Mouse (Mus musculus) myocyte (in vitro differentiated cells): ENCODE data around the gene Exosc5. TPM values are rescaled to one million over a fixed set of nuclear protein-coding genes. Genes with fewer than 3 reads are reported as not detected.
A peak's percentile ranks its signal among the peaks of the same experiment; 100 is the strongest.

Experiments used
- H3K27me3 ChIP-seq: one replicate; pipeline ENCODE4 v1.6.1; 2011; ENCODE audit not compliant: control insufficient read depth, insufficient read depth, insufficient read length
- H3K36me3 ChIP-seq: one replicate; pipeline ENCODE4 v1.6.1; 2011; ENCODE audit not compliant: control insufficient read depth, insufficient read depth
- H3K4me2 ChIP-seq: one replicate; pipeline ENCODE4 v1.6.1; 2011; ENCODE audit warnings: low read depth, control low read depth
- H3K4me3 ChIP-seq: one replicate; pipeline ENCODE4 v1.5.1; 2011; ENCODE audit warnings: mild to moderate bottlenecking, control low read depth, moderate library complexity
- H3K79me2 ChIP-seq: one replicate; pipeline ENCODE4 v1.6.1; 2011; ENCODE audit not compliant: control insufficient read depth, insufficient read depth
- H3ac ChIP-seq: one replicate; pipeline ENCODE4 v1.6.1; 2011; ENCODE audit not compliant: control insufficient read depth, insufficient read length
- CEBPB ChIP-seq: IDR thresholded peaks from 2 replicates; pipeline ENCODE4 v1.6.1; 2011; ENCODE audit warnings: mild to moderate bottlenecking, moderate library complexity; ENCODE audit not compliant: poor library complexity, insufficient read depth, severe bottlenecking
- E2F4 ChIP-seq: IDR thresholded peaks from one replicate; pipeline ENCODE4 v1.6.1; 2011; ENCODE audit warnings: mild to moderate bottlenecking, control low read depth, moderate library complexity; ENCODE audit not compliant: insufficient read depth
- MAX ChIP-seq: IDR thresholded peaks from one replicate; pipeline ENCODE4 v1.6.1; 2011; ENCODE audit warnings: low read depth, mild to moderate bottlenecking, control low read depth
- MYOD1 ChIP-seq, 3 experiments: IDR thresholded peaks; one replicate each; pipeline ENCODE4 v1.6.1; 2011; ENCODE audit warnings: control low read depth in 2 of 3, low read depth in 2 of 3, mild to moderate bottlenecking in 2 of 3, moderate library complexity in 1 of 3; ENCODE audit not compliant: insufficient read length in 2 of 3, control insufficient read depth in 1 of 3
- MYOG ChIP-seq, 3 experiments: IDR thresholded peaks; one replicate each; pipeline ENCODE4 v1.6.1; 2011; ENCODE audit warnings: control low read depth in 2 of 3, low read depth in 2 of 3, mild to moderate bottlenecking in 2 of 3; ENCODE audit not compliant: insufficient read length in 2 of 3, control insufficient read depth in 1 of 3, insufficient read depth in 1 of 3
- POLR2A ChIP-seq: IDR thresholded peaks from one replicate; pipeline ENCODE4 v1.6.1; 2011; ENCODE audit warnings: low read depth, mild to moderate bottlenecking, control low read depth, moderate library complexity; ENCODE audit not compliant: insufficient read length
- POLR2AphosphoS2 ChIP-seq: IDR thresholded peaks from one replicate; pipeline ENCODE4 v1.6.1; 2011; ENCODE audit warnings: low read depth, control low read depth; ENCODE audit not compliant: insufficient read length
- REST ChIP-seq: IDR thresholded peaks from one replicate; pipeline ENCODE4 v1.6.1; 2011; ENCODE audit warnings: mild to moderate bottlenecking, control low read depth, moderate library complexity; ENCODE audit not compliant: insufficient read depth, insufficient read length
- SRF ChIP-seq: IDR thresholded peaks from one replicate; pipeline ENCODE4 v1.6.1; 2011; ENCODE audit warnings: low read depth; ENCODE audit not compliant: control insufficient read depth, insufficient read length
- TCF12 ChIP-seq: IDR thresholded peaks from one replicate; pipeline ENCODE4 v1.6.1; 2011; ENCODE audit warnings: mild to moderate bottlenecking, control low read depth; ENCODE audit not compliant: poor library complexity, insufficient read depth, severe bottlenecking
- TCF3 ChIP-seq: IDR thresholded peaks from one replicate; pipeline ENCODE4 v1.6.1; 2011; ENCODE audit warnings: low read depth, control low read depth; ENCODE audit not compliant: insufficient read length
- USF1 ChIP-seq: IDR thresholded peaks from one replicate; pipeline ENCODE4 v1.6.1; 2011; ENCODE audit warnings: low read depth, mild to moderate bottlenecking, control low read depth, moderate library complexity
- polyA plus RNA-seq: library from polyadenylated mRNA; unstranded; fragments of >200 nt; fragmentation: generic; extraction: Trizol; gene quantifications from one replicate; pipeline ENCODE4 v1.2.1, GENCODE M21; 2012; ENCODE audit warnings: missing spikeins

The Exosc5 gene
- polyA plus RNA-seq, 1 experiment: 43.5 TPM

DNA sequence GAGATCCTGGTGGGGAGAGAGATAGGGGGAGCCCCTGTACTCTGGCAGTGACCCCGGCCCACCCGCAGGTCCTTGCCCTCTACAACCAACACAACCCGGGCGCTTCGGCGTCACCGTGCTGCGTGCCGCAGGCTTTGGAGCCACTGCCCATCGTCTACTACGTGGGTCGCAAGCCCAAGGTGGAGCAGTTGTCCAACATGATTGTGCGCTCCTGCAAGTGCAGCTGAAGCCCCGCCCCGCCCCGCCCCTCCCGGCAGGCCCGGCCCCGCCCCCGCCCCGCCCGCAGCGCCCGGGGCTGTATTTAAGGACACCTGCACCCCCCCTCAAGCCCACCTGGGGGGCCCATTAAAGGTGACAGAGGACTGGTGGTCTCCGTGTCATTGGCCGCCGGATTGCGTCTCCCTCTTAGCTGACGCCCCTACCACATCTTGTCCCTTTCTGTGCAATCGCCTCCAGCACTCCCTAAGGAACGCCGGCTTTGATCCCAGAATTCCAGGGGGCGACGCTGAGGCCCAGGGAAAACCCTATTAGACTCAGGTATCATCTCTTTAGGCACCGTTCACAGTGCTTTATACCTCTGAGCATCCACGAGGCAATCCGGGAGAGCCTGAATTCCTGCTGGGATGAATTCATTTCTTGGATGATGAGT, 45.9 kb downstream of the Exosc5 start:
- Histone ChIP-seq H3K4me2 (no peak overlapping the region), H3K27me3 (no peaks in the 10 kb centered on the region), H3K36me3 (peaks cover 19% of the 10 kb centered on the region), H3ac (no peak overlapping the region), H3K4me3 (no peak overlapping the region), H3K79me2 (no peaks in the 10 kb centered on the region)
- TF ChIP-seq USF1 (no peak), MAX (no peak), CEBPB (no peak), POLR2AphosphoS2 (no peak), TCF3 (no peak), MYOG (IDR thresholded peaks at IDR 0.05; ENCODE audit: control insufficient read depth in 1 of 3, insufficient read depth in 1 of 3, insufficient read length in 2 of 3, low read depth in 2 of 3) (no peak), POLR2A (no peak), E2F4 (no peak), MYOD1 (IDR thresholded peaks at IDR 0.05; ENCODE audit: control insufficient read depth in 1 of 3, insufficient read length in 2 of 3, low read depth in 2 of 3) (no peak), TCF12 (no peak), SRF (no peak), REST (no peak)

DNA sequence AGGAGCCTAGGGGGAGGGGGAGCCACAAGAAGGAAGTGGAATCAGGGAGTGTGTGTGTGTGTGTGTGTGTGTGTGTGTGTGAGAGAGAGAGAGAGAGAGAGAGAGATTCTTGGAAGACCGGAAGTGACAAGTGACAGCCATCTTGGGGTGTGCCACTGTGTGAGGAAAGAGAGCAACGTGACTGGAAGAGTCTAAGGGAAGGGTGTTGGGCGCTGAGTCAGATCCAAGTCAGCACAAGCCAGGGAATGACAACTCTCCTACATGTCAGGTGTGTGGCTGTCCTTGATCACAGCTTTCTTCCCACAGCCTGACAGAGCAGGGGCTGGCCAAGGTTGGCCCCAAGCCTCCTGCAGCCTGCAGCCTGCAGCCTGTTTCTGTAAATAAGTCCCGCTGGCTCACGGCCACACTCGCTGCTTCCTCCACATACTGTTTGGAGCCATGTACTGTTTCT, 46.9 kb downstream of the Exosc5 start:
- Histone ChIP-seq H3K27me3 (no peaks in the 10 kb centered on the region), H3ac (no peak overlapping the region), H3K4me2 (no peak overlapping the region), H3K4me3 (no peak overlapping the region), H3K36me3 (peaks cover 17% of the 10 kb centered on the region), H3K79me2 (no peaks in the 10 kb centered on the region)
- TF ChIP-seq MAX (no peak), TCF12 (no peak), MYOD1 (IDR thresholded peaks at IDR 0.05; ENCODE audit: control insufficient read depth in 1 of 3, insufficient read length in 2 of 3, low read depth in 2 of 3) (peak in 1 of 3 experiments; percentile 33)

DNA sequence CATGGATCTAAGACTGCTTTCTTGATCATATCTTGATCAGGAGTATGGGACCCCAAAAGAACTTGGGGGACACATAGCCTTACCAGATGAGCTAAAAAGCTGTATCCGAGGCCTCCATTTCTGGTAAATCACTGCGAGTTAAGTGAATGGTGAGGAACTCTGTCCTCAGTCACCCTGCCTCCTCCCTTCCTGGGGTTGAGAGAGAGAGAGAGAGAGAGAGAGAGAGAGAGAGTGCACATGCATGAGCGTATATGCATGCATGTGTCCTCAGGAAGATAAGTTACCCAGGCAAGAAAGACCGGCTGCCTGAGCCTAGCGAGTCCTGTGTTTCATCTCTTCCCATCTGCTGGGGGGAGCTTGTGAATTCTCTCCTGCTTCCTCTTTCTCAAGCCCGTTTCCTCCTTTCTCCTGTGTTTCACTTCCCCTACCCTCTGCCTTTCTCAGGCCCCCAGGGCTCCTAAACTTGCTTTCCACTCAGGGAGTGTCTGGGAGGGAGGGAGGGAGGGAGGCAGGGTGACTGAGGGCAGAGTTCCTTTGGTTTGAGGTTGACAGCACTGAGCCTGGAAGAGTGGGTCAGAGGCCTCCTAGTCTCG, 47.7 kb downstream of the Exosc5 start:
- H3ac ChIP-seq: no peak overlapping the region
- TF ChIP-seq E2F4: no peak
- TF ChIP-seq MYOG (IDR thresholded peaks at IDR 0.05; ENCODE audit: control insufficient read depth in 1 of 3, insufficient read depth in 1 of 3, insufficient read length in 2 of 3, low read depth in 2 of 3): no peak
- TF ChIP-seq USF1: no peak
- TF ChIP-seq MYOD1 (IDR thresholded peaks at IDR 0.05; ENCODE audit: control insufficient read depth in 1 of 3, insufficient read length in 2 of 3, low read depth in 2 of 3): no peak
- TF ChIP-seq CEBPB: no peak
- TF ChIP-seq POLR2AphosphoS2: no peak
- no peak for TF ChIP-seq SRF
- TF ChIP-seq TCF12: no peak
- no peak for TF ChIP-seq REST
- no peak for TF ChIP-seq TCF3
- no peak for TF ChIP-seq MAX
- TF ChIP-seq POLR2A: no peak
- H3K27me3 ChIP-seq: no peaks in the 10 kb centered on the region
- H3K4me2 ChIP-seq: no peak overlapping the region
- no peaks in the 10 kb centered on the region for H3K79me2 ChIP-seq
- no peak overlapping the region for H3K4me3 ChIP-seq
- peaks cover 9% of the 10 kb centered on the region for H3K36me3 ChIP-seq

DNA sequence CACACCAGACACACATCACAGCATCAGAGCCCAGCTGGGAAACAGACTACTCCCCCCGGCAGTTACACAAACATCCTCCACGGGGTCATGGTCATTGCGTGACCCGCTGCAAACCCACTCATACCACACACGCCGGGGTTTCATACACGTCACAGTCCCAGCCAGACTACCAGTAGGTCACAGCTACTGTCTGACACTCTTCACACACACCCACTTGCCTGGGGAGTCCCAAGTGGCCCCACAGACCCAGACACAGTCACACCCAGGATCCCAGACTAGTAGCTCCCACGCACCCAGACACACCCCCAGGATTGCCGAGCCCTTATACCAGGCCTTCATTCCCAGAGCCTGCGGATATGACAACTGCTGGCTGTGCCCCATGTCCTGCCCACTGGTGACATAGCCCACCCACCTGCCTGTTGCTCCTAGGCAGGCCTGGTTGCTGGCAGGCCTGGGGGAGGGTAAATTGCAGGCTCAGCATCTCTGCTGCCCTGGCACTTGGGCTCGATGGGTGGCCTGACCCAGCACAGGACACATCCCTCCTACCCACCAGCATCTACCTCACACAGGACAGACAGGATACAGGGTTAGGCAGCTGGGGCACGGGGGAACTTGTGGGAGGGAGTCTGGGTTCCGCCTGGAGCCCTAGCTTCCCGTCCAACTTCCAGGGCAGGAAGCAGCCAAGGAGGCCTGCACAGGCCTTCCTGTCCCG, 48.8 kb downstream of the Exosc5 start:
- H3ac ChIP-seq: no peak overlapping the region
- no peaks in the 10 kb centered on the region for H3K27me3 ChIP-seq
- H3K4me2 ChIP-seq: peak overlapping the region; percentile 27
- H3K79me2 ChIP-seq: no peaks in the 10 kb centered on the region
- no peak overlapping the region for H3K4me3 ChIP-seq
- H3K36me3 ChIP-seq: no peaks in the 10 kb centered on the region
- TF ChIP-seq USF1 (no peak), MYOG (IDR thresholded peaks at IDR 0.05; ENCODE audit: control insufficient read depth in 1 of 3, insufficient read depth in 1 of 3, insufficient read length in 2 of 3, low read depth in 2 of 3) (peak in 2 of 3 experiments; percentile 44 to 50), POLR2AphosphoS2 (peak; percentile 30), TCF3 (no peak), MYOD1 (IDR thresholded peaks at IDR 0.05; ENCODE audit: control insufficient read depth in 1 of 3, insufficient read length in 2 of 3, low read depth in 2 of 3) (peak in 1 of 3 experiments; percentile 67)

DNA sequence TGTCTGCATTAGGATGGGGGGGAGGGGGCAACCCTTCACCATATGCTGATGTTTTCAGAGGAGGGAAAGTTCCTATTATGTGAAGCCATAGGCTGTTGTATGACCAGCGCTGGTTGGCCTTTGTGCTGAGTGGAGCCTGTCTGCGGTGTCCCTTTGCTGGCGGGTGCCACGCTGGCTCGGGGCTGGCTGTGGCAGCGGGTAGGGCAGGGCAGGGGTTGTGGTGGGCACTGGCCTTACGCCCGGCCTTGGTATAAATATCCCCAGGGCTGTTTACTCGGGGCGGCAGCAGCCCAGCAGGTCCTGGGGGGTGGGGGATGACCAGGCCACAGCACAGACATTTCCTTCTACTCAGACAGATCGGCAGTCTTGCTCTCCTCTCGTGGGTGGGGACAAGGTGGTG, 51.0 kb downstream of the Exosc5 start:
- TF ChIP-seq POLR2AphosphoS2 (peak; percentile 89), SRF (no peak), CEBPB (no peak), MYOG (IDR thresholded peaks at IDR 0.05; ENCODE audit: control insufficient read depth in 1 of 3, insufficient read depth in 1 of 3, insufficient read length in 2 of 3, low read depth in 2 of 3) (peak in 1 of 3 experiments; percentile 62), TCF12 (no peak), POLR2A (peak; percentile 26), MAX (no peak), TCF3 (no peak), MYOD1 (IDR thresholded peaks at IDR 0.05; ENCODE audit: control insufficient read depth in 1 of 3, insufficient read length in 2 of 3, low read depth in 2 of 3) (peak in 1 of 3 experiments; percentile 63)
- Histone ChIP-seq H3K4me3 (no peak overlapping the region), H3K4me2 (peak overlapping the region; percentile 78), H3K27me3 (no peaks in the 10 kb centered on the region), H3K36me3 (peaks cover 6% of the 10 kb centered on the region), H3K79me2 (no peaks in the 10 kb centered on the region), H3ac (no peak overlapping the region)
